Mouse (Mus musculus) right cerebral cortex, postnatal 36 days (tissue): ENCODE results near the gene Il1a.

Source experiments
- DNase-seq, 2 experiments: peaks; one replicate each; pipeline ENCODE4 v3.0.0; 2022; ENCODE audit warnings: low spot score in 2 of 2, mixed read lengths in 1 of 2

The Il1a gene

GRCm38 (mm10) chr2:129309836-129310235 lies at the start of gene Il1a:
Gene Il1a, minus strand, starts transcription at chr2:129309972.
- no peak for DNase-seq

GRCm38 (mm10) chr2:129338138-129338621 lies 28.4 kb upstream of the Il1a start:
- no peak for DNase-seq

- DNase-seq, result no peak
These were observed 23.7 kb upstream of the Il1a start for GRCm38 (mm10) chr2:129333471-129333870.

- no peak for DNase-seq
These were observed 20.8 kb upstream of the Il1a start for GRCm38 (mm10) chr2:129330540-129330939.

GRCm38 (mm10) chr2:129330024-129330423 lies 20.3 kb upstream of the Il1a start:
- DNase-seq, result no peak

GRCm38 (mm10) chr2:129328238-129328637 lies 18.5 kb upstream of the Il1a start:
- DNase-seq, result no peak

GRCm38 (mm10) chr2:129324216-129324615 lies 14.4 kb upstream of the Il1a start:
- DNase-seq, result no peak

- DNase-seq, result peak in 1 of 2 experiments; percentile 54
These were observed 12.4 kb upstream of the Il1a start for GRCm38 (mm10) chr2:129322117-129322635.

GRCm38 (mm10) chr2:129320033-129320605 lies 10.3 kb upstream of the Il1a start:
- DNase-seq, result peak in 1 of 2 experiments; percentile 10

- DNase-seq, result no peak
These were observed 6.1 kb upstream of the Il1a start for GRCm38 (mm10) chr2:129315831-129316230.

GRCm38 (mm10) chr2:129314880-129315279 lies 5.1 kb upstream of the Il1a start:
- no peak for DNase-seq

- DNase-seq, result no peak
These were observed 4.2 kb upstream of the Il1a start for GRCm38 (mm10) chr2:129313934-129314333.

- no peak for DNase-seq
These were observed 3.8 kb downstream of the Il1a start for GRCm38 (mm10) chr2:129306020-129306419.

GRCm38 (mm10) chr2:129297589-129297982 lies 12.2 kb downstream of the Il1a start:
- DNase-seq, result no peak

GRCm38 (mm10) chr2:129296671-129297588 lies 12.8 kb downstream of the Il1a start, which contains the start of gene Ckap2l:
Gene Ckap2l, minus strand, starts transcription at chr2:129297212.
- peak; percentile 92 to 97 for DNase-seq

GRCm38 (mm10) chr2:129296086-129296485 lies 13.7 kb downstream of the Il1a start:
- no peak for DNase-seq

GRCm38 (mm10) chr2:129295075-129295474 lies 14.7 kb downstream of the Il1a start:
- DNase-seq, result no peak

- DNase-seq, result no peak
These were observed 35.9 kb downstream of the Il1a start for GRCm38 (mm10) chr2:129273823-129274222.

- no peak for DNase-seq
These were observed 39.2 kb downstream of the Il1a start for GRCm38 (mm10) chr2:129270621-129271020.

- no peak for DNase-seq
These were observed 39.8 kb downstream of the Il1a start for GRCm38 (mm10) chr2:129269986-129270385.

- DNase-seq, result no peak
These were observed 40.6 kb downstream of the Il1a start for GRCm38 (mm10) chr2:129269161-129269643.

GRCm38 (mm10) chr2:129267738-129268137 lies 42.0 kb downstream of the Il1a start:
- no peak for DNase-seq
